Mouse (Mus musculus) lung, adult 18-20 months (tissue): Measurements from ENCODE around the gene Ltb4r2.
A peak's percentile ranks its signal among the peaks of the same experiment; 100 is the strongest.

Experiments used
- DNase-seq, 2 experiments: peaks; one replicate each; pipeline ENCODE4 v3.0.0; 2022; ENCODE audit warnings: mixed read lengths in 2 of 2

Gene Ltb4r2

DNA sequence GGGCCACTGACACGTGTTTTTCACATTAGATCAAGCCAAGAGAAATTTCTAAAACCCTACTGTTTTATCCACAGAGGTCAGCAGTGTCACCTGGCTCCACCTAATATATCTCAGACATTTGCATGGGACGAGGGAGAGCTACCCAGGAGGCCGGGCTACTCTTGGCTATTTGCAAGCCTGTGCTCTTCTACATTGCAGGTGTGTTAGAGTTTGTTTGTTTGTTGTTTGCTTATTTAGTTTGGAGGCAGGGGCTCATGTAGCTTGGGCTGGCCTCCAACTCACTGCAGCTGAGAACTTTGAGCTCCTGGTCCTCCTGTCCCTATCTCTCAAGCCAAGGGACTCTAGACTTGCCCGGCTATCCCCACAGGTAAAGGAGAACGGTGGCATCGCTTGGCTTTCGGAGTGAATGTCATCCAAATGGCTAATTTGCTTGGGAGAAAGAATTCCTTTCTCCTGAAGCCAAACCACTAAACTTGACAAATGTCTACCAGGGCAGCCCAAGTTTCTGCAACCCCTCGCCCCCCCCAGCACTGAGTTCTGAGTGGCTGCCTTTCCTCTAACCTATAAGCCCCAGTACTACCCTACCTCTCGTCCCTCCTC, 21.2 kb downstream of the Ltb4r2 start:
- DNase-seq = peak in 1 of 2 experiments; percentile 3

- peak in 1 of 2 experiments; percentile 22 for DNase-seq
These were observed 22.1 kb downstream of the Ltb4r2 start for GRCm38 (mm10) chr14:55783171-55783957.

GRCm38 (mm10) chr14:55783958-55784235, 22.7 kb downstream of the Ltb4r2 start, which contains the start of gene Adcy4:
Gene Adcy4, minus strand, starts transcription at chr14:55784095.
- peak in 1 of 2 experiments; percentile 62 for DNase-seq

DNA sequence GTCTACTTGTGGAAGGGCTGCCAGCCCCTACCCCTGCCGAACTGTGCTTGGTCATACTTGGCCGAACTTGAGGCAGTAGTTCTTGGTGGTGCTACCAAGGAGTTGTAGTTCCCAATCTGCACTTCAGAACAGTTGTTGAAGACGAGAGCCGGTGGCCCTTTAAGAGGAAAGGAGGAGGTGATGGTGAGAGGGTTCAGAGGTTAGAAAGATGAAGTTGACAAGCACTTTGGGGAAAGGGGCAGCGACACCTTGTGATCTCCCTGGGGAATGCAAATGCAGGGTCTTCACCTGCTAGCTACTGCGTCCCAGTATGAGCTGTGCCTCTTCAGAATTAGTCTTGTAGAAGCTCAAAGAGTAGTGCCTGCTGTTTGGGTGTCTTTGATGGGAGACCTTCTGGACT, 24.0 kb downstream of the Ltb4r2 start:
- peak in 1 of 2 experiments; percentile 23 for DNase-seq

- DNase-seq = peak in 1 of 2 experiments; percentile 3
These were observed 26.5 kb downstream of the Ltb4r2 start for GRCm38 (mm10) chr14:55787731-55788130.

- peak; percentile 72 to 75 for DNase-seq
These were observed 27.2 kb downstream of the Ltb4r2 start, which contains the start of gene Ripk3 for GRCm38 (mm10) chr14:55788256-55789050. Gene Ripk3, minus strand, starts transcription at chr14:55788865.

DNA sequence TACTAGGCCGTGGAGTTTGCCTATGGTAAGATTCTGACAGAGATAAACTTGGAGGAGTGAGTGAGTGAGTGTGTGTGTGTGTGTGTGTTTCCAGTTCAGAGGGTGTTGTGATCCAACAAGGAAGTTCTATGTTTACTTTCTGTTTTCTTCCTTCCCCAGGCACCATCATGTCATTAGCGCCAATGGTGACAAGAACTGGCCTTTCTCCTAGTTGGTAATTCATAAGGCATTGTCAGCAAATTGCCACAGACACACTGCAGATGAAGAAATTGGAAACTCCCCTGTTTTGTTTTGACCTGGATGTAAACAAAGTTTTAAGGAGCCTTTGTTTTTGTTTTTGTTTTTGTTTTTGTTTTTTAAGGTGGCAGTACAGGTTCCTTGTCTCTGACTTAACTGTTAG, 32.2 kb downstream of the Ltb4r2 start:
- no peak for DNase-seq

DNA sequence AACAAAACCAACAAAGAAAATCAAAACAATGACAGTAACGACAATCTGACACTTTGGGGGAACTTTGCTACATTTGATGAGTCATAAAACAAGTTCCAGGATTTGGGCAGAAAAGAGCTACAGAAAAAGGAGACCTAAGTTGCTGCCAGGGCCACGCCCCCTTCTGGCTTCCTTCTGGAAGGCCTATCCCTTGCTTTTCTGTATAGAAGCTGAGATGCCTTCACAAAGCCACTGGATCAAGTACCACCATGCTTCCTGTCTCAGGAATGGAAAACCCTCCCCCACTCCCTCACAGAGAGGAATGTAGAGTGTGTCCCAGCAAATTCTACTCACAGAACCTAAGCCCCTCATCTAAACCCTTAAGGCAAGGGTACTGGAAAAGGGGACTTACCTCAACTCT, 32.7 kb downstream of the Ltb4r2 start:
- DNase-seq = no peak

- peak; percentile 48 to 59 for DNase-seq
These were observed 34.3 kb downstream of the Ltb4r2 start for GRCm38 (mm10) chr14:55795380-55796163.
